Mouse (Mus musculus): Measurements from ENCODE around the gene Tppp3. TPM values are rescaled to one million over a fixed set of nuclear protein-coding genes. Genes with fewer than 3 reads are reported as not detected.

Tppp3 gene
- polyA plus RNA-seq, 1 experiment from 2014 or later, result 42.3 TPM

- DNase-seq (peak; percentile 93), ATAC-seq (ENCODE audit: insufficient read depth) (peak; percentile 60)
- no peak overlapping the region for H3K9ac ChIP-seq
- no peak overlapping the region for H3K4me3 ChIP-seq (ENCODE audit: low read depth, low read length)
- peak; percentile 95 for TF ChIP-seq CTCF (IDR thresholded peaks at IDR 0.05; ENCODE audit: low read depth)
- 12% methylated on average over 12 of the region's 12 CpGs for WGBS
- H3K27me3 ChIP-seq (ENCODE audit: insufficient read depth, low read length), result no peaks in the 10 kb centered on the region; the same call in 1 of the 2 replicates
- H3K4me1 ChIP-seq (ENCODE audit: insufficient read depth), result peaks cover 21% of the 10 kb centered on the region
- H3K9me3 ChIP-seq (ENCODE audit: low read depth, low read length), result no peaks in the 10 kb centered on the region
- no peaks in the 10 kb centered on the region for H3K36me3 ChIP-seq (ENCODE audit: insufficient read depth)
- peak overlapping the region; percentile 51 for H3K4me2 ChIP-seq
- no peak overlapping the region for H3K27ac ChIP-seq (ENCODE audit: low read depth)
These were observed 44.8 kb upstream of the Tppp3 start for GRCm38 (mm10) chr8:105516018-105516645.

GRCm38 (mm10) chr8:105514656-105515055, 43.3 kb upstream of the Tppp3 start:
- Histone ChIP-seq H3K9ac (no peak overlapping the region), H3K27me3 (ENCODE audit: insufficient read depth, low read length) (no peaks in the 10 kb centered on the region; the same call in 1 of the 2 replicates), H3K27ac (ENCODE audit: low read depth) (no peak overlapping the region), H3K9me3 (ENCODE audit: low read depth, low read length) (no peaks in the 10 kb centered on the region), H3K4me1 (ENCODE audit: insufficient read depth) (peaks cover 9% of the 10 kb centered on the region), H3K36me3 (ENCODE audit: insufficient read depth) (no peaks in the 10 kb centered on the region), H3K4me2 (no peak overlapping the region), H3K4me3 (ENCODE audit: low read depth, low read length) (no peak overlapping the region)
- DNase-seq, result no peak
- no peak for TF ChIP-seq CTCF (IDR thresholded peaks at IDR 0.05; ENCODE audit: low read depth)
- ATAC-seq (ENCODE audit: insufficient read depth), result no peak
- WGBS, result 72% methylated on average over 5 of the region's 5 CpGs

- WGBS, result 81% methylated on average over 6 of the region's 6 CpGs
- Histone ChIP-seq H3K36me3 (ENCODE audit: insufficient read depth) (no peaks in the 10 kb centered on the region), H3K9ac (no peak overlapping the region), H3K4me3 (ENCODE audit: low read depth, low read length) (no peak overlapping the region), H3K9me3 (ENCODE audit: low read depth, low read length) (no peaks in the 10 kb centered on the region), H3K27ac (ENCODE audit: low read depth) (no peak overlapping the region), H3K27me3 (ENCODE audit: insufficient read depth, low read length) (no peaks in the 10 kb centered on the region; the same call in 1 of the 2 replicates), H3K4me2 (no peak overlapping the region), H3K4me1 (ENCODE audit: insufficient read depth) (peaks cover 9% of the 10 kb centered on the region; the same call in 1 of the 2 replicates)
- TF ChIP-seq CTCF (IDR thresholded peaks at IDR 0.05; ENCODE audit: low read depth), result no peak
- ATAC-seq (ENCODE audit: insufficient read depth), result no peak
- DNase-seq, result no peak
These were observed 42.9 kb upstream of the Tppp3 start for GRCm38 (mm10) chr8:105514194-105514593.

GRCm38 (mm10) chr8:105509997-105510735, 38.8 kb upstream of the Tppp3 start:
- Histone ChIP-seq H3K36me3 (ENCODE audit: insufficient read depth) (no peaks in the 10 kb centered on the region), H3K9me3 (ENCODE audit: low read depth, low read length) (no peaks in the 10 kb centered on the region), H3K9ac (no peak overlapping the region), H3K27ac (ENCODE audit: low read depth) (peak overlapping the region; percentile 13), H3K4me3 (ENCODE audit: low read depth, low read length) (no peak overlapping the region), H3K4me2 (no peak overlapping the region), H3K4me1 (ENCODE audit: insufficient read depth) (0 out of 2 replicates have a peak, but pooled peaks cover 3% of the 10 kb centered on the region), H3K27me3 (ENCODE audit: insufficient read depth, low read length) (no peaks in the 10 kb centered on the region)
- 31% methylated on average over 12 of the region's 12 CpGs for WGBS
- peak; percentile 47; the same call in 1 of the 2 replicates for ATAC-seq (ENCODE audit: insufficient read depth)
- TF ChIP-seq CTCF (IDR thresholded peaks at IDR 0.05; ENCODE audit: low read depth), result no peak
- peak; percentile 40 for DNase-seq

GRCm38 (mm10) chr8:105508758-105509157, 37.4 kb upstream of the Tppp3 start:
- ATAC-seq (ENCODE audit: insufficient read depth) (peak; percentile 53; the same call in 1 of the 2 replicates), DNase-seq (peak; percentile 44)
- Histone ChIP-seq H3K9ac (no peak overlapping the region), H3K36me3 (ENCODE audit: insufficient read depth) (no peaks in the 10 kb centered on the region), H3K4me1 (ENCODE audit: insufficient read depth) (0 out of 2 replicates have a peak, but pooled peaks cover 3% of the 10 kb centered on the region), H3K27ac (ENCODE audit: low read depth) (no peak overlapping the region), H3K27me3 (ENCODE audit: insufficient read depth, low read length) (no peaks in the 10 kb centered on the region), H3K4me3 (ENCODE audit: low read depth, low read length) (no peak overlapping the region), H3K4me2 (no peak overlapping the region), H3K9me3 (ENCODE audit: low read depth, low read length) (no peaks in the 10 kb centered on the region)
- 35% methylated on average over 2 of the region's 2 CpGs for WGBS
- TF ChIP-seq CTCF (IDR thresholded peaks at IDR 0.05; ENCODE audit: low read depth), result no peak

- no peak for ATAC-seq (ENCODE audit: insufficient read depth)
- 0 out of 2 replicates have a peak, but pooled peaks cover 3% of the 10 kb centered on the region for H3K4me1 ChIP-seq (ENCODE audit: insufficient read depth)
- H3K27ac ChIP-seq (ENCODE audit: low read depth), result no peak overlapping the region
- no peak overlapping the region for H3K4me3 ChIP-seq (ENCODE audit: low read depth, low read length)
- no peaks in the 10 kb centered on the region for H3K27me3 ChIP-seq (ENCODE audit: insufficient read depth, low read length)
- no peak overlapping the region for H3K4me2 ChIP-seq
- no peaks in the 10 kb centered on the region for H3K36me3 ChIP-seq (ENCODE audit: insufficient read depth)
- TF ChIP-seq CTCF (IDR thresholded peaks at IDR 0.05; ENCODE audit: low read depth), result no peak
- no peak for DNase-seq
- H3K9me3 ChIP-seq (ENCODE audit: low read depth, low read length), result no peaks in the 10 kb centered on the region
- no peak overlapping the region for H3K9ac ChIP-seq
- 66% methylated on average over 6 of the region's 6 CpGs for WGBS
These were observed 35.7 kb upstream of the Tppp3 start for GRCm38 (mm10) chr8:105506977-105507376.

GRCm38 (mm10) chr8:105504617-105505016, 33.3 kb upstream of the Tppp3 start:
- no peak overlapping the region for H3K4me2 ChIP-seq
- 0 out of 2 replicates have a peak, but pooled peaks cover 3% of the 10 kb centered on the region for H3K4me1 ChIP-seq (ENCODE audit: insufficient read depth)
- WGBS, result 79% methylated on average over 3 of the region's 3 CpGs
- H3K27ac ChIP-seq (ENCODE audit: low read depth), result no peak overlapping the region
- H3K36me3 ChIP-seq (ENCODE audit: insufficient read depth), result no peaks in the 10 kb centered on the region
- ATAC-seq (ENCODE audit: insufficient read depth) (no peak), DNase-seq (peak; percentile 43)
- no peak overlapping the region for H3K9ac ChIP-seq
- H3K4me3 ChIP-seq (ENCODE audit: low read depth, low read length), result no peak overlapping the region
- H3K27me3 ChIP-seq (ENCODE audit: insufficient read depth, low read length), result no peaks in the 10 kb centered on the region
- no peaks in the 10 kb centered on the region for H3K9me3 ChIP-seq (ENCODE audit: low read depth, low read length)
- no peak for TF ChIP-seq CTCF (IDR thresholded peaks at IDR 0.05; ENCODE audit: low read depth)

All from lung, embryonic 14.5 days (tissue).